Mouse (Mus musculus): ENCODE data around the gene Dnah7a. TPM values are rescaled to one million over a fixed set of nuclear protein-coding genes. Genes with fewer than 3 reads are reported as not detected.
A peak's percentile ranks its signal among the peaks of the same experiment; 100 is the strongest.
"Not testable (repeated sequence)": the region's sequence is repeated elsewhere in the genome, so short reads cannot be mapped to it uniquely, and the experiment has no call there.

Gene Dnah7a
- total RNA-seq, 2 experiments from 2014 or later: 0.20 to 0.33 TPM

DNA sequence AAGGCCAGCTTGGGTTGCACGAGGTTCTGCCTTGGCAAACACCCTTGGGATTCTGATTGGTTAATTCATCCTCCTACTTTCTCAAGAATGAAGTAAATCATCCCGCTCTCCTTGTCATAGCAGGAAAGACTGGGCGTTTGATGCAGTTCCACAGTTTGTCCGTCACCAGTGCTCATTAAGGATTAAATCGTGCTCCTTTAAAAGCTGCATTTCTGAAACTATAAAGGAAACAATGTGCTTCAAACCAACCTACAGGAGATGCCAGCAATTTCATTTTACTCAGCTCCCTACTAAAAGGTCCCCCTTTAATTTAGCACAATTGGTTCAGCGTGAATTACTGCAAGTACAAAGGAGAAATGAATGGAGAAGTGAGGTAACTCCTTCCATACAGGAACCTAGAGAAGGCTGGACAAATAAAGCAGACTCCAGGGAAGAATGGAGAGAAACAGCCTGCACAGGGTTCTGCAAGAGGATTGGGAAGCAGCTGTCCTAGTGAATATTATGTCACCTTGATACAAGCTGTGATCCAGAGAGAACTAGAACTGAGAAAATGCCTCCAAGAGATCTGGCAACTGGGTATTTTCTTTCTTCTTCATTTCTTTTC, 322.4 kb downstream of the Dnah7a start:
- peak in 1 of 2 experiments; percentile 16 for DNase-seq

DNA sequence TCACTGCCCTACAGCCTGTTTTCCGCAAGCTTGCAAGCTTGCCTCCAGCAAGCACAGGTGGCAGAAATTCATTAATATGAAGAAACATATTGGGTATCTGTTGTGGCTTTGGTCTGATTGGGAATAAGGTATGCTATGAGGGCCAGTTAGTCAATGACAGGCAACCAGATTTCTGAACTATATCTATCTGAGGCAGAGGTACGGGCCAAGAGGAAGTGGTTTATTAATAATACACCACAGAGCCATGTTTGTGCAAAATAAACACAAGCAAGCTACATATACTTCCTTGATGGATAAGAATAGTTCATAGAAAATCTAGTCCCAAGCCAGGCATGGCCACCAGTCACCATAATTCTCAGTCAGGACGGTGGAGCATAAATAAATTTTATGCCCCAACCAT, 328.9 kb downstream of the Dnah7a start:
- no peak for DNase-seq

DNA sequence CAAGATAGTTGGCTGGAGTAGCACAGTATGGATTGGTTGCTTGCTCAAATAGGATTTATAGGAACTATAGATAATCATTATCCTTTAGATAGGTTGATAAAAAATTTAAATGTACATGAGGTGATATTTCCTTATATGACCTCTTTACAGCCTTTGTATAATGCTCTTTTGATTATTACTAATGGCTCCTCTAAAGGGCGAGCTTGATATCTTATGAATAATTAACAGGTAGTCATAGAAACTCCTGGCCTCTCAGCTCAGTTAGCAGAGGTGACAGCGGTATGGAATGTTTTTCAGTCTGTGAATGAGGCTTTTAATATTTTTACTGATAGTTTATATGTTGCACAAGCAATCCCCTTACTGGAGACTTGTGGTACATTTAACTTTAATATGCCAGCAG, 330.6 kb downstream of the Dnah7a start:
- DNase-seq: not testable (repeated sequence)

DNA sequence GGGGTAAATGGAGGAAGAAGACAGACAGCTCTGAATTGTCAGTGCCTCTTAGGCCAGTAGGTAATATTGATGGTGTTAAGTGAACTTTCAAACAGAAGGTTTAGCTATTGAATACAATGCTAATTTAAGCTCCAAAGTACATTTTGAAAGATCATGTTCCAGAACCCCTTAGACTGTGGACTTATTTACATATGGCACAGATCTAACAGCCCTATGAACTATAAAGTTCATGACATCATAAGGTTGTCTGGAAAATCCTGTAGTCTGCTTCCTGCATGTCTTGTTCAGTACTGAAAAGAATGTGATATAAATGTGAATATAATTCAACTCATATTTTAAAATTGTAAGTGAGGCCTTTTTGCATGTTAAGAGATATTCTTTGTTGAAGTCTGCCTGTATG, 347.6 kb downstream of the Dnah7a start:
- DNase-seq: no peak

DNA sequence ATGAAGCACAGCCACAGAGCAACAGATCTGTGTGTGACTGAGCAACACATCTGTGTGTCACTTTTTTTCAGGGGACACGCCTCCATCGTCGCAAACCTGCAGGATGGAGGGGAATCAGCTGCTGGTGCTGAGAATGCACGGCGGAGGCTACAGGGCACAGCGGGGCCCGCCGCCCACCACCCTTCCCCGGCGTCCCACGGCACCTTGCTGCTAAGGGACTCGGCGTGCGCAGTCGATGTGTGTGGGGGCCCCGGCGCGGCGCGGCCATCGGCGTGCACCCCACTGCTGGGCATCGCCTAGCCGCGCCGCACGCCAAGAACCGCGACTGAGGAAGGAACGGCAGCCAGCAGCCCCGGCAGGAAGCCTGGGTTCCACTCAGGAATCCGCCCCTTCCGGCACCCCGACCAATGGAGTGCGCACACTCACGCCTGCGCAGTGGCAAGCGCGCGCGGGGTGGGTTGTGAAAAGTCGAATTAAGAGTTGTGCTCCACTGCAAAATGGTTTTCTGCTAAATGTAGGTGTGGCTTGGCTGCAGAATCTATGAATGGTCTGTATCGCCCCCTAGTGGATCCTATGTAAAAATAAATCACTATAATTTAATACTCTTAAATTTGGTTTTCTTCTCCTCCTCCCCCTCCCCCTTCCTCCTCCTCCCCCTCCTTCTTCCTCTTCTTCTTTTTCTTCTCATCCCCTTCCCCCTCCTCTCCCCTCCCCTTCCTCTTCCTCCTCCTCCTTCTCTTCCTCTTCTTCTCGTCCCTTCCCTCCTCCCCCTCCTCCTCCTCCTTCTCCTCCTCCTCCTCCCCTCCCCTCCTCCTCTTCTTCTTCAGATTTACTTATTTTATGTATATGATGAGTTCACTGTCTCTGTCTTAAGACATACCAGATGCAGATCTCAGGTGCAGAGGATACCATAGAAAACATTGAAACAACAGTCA, 354.0 kb downstream of the Dnah7a start, which contains the start of the genes Asdurf, Gm28551 and Asnsd1:
Gene Asdurf (minus strand): TSS at position 293 of the 935 bp plus-strand sequence.
Gene Gm28551 (minus strand): TSS at position 341 of the 935 bp plus-strand sequence.
Gene Asnsd1 (minus strand): TSS at position 426 of the 935 bp plus-strand sequence.
- peak; percentile 97 to 98 for DNase-seq

Small RNAs within 50 kb of the gene (microRNA-seq; reads per million reads assigned to microRNA genes)
- not detected for gene Gm25240

Other genes with a start within 250 kb of the Dnah7a start
- gene Stk17b, start 78.4 kb upstream of the Dnah7a start, total RNA-seq (2021): 10 to 100 TPM; 12.2 to 14.8 TPM